Mouse (Mus musculus) brain, embryonic 18.5 days (tissue): ENCODE measurements at regions not wholly inside any gene's neighbourhood (a gene's known extent, or its start where the extent isn't known, plus 50 kb on each side); places are given as distances from the start of the nearest gene placed in this dataset.

Experiments used
- DNase-seq: peaks from one replicate; pipeline ENCODE4 v3.0.0-alpha.2; 2012; ENCODE audit warnings: low read depth, low spot score

DNA sequence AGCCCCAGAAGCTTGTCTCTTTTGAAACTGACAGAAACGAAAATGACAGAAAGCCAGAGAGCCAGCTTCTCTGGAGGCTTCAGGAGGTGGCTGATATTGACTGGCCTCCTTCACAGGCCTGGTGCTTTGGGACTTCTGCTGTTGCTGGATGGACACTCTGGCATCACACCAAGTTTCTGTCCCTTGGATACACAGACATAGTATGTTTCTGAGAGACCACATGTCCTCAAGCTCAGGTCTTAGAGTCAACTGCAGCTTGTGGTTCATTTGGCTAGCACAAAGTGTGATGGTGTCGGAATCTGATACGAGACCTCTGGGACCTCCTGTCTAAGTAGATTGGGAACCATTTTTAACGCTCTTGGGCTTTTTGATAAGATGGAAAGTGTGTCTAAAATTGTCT, 502.0 kb downstream of the Sqor start:
- DNase-seq: no peak

DNA sequence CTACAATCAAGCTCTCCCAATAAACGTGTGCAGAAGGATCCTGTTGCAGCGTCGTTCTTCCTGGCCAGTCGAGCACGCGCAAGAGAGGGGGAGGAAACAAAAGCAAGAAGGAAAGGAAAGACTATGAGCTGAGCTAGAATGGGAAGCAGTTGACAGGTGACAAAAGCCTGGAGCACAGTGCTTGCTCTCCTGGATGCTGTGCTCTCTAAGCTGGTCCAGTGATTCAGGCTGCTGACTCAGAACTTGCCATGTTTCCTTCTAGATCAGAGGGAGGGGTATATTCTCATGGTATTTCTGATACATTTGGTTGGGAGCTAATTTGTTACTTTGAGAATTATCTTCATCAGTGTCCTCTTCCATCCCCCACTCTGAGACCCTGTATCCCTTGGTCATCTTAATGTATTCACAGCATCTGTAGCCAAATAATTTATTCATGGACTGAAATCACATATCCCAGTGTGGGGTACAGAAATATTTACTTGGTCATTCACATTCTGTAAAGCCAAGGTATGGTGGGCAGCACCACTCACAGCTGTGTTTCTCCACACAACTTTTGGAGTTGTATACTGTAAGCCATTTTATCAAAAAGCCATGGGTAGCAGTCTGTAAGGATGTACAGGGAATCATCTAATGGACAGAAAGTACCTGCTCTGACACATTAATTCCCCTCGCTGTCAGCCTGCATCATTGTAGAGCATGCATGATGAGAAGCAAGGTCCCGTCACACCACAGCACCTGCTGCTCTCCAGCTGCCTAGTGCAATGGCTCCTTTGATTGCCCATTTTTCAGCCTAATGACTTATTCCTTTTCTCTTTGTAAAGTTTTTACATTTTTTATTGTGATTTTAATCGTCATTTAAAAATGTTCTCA, 510.1 kb downstream of the Sqor start:
- no peak for DNase-seq

DNA sequence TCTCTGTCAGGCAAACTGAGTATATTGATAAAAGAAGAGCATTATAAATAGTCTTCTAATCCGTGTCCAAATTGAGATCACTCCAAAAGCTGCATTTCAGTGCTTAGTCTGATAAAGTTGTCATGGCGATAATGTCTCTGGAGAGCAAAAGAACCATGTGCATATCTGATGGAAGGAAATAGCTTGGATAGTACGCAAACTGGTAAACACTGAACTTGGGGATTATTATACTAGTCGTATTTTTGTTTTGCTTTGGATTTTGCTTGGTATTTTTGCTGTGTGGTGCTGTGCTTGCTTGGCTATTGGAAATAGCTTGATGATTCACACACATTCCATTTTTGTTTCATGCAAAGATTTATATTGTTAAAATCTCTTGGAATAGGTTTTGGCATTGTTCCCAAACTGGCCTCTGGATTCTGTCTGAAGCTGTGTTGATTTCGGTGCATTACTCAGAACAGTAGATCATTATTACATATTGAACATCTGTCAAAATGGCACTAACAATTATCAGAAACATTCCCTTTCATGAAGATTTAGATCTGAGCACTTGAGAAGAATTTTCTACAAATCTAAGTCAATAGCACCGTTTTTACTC, 510.8 kb downstream of the Sqor start:
- no peak for DNase-seq

DNA sequence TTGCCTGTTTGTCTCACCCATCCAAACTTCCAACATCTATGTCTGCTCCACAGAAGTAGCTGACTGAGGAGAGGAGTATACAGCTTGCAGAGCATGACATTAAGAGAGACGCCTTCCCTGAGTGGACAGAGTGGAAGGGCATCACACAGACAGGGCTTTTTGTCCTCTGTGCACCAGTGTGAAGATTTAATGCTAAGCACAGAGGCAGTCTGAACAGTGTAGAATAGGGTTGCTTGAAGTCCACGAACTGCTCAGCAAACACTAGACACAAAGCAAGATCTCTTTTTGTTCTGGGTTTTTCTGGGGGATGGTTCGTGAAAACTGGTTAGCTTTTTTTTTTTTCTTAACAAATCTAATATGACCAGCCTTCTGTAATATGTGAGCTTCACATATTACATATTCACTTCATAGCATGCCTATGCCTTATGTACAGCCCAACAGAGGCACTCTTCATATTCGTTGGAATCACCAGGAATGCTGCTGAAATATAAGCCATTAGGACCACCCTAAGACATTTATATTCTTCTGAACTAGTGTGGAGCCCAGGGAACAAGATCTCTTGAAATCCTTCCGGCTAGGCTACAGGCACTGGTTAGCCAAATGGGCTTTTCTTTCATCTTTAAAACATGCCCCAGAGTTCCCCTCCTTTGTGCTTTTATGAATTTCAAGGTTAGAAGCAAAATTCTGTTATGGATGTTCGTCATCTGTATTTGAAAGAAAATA, 546.7 kb downstream of the Sqor start:
- DNase-seq: no peak

DNA sequence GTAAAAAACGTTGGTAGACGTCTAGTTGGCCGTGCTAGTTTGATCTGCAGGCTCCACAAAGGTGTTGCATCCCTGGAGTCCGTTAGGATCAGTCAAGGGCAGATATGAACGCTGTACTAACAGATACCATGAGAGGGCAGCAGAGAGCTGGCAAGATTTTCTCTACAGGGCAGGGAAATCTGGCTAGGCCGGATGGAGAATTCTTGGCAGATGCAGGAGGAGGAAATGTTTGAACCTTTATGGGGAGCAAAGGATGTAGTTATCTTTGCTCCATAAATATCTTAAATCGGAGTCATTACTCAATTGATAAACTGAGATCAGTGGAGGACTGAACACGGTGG, 547.2 kb downstream of the Sqor start:
- peak; percentile 55 for DNase-seq

DNA sequence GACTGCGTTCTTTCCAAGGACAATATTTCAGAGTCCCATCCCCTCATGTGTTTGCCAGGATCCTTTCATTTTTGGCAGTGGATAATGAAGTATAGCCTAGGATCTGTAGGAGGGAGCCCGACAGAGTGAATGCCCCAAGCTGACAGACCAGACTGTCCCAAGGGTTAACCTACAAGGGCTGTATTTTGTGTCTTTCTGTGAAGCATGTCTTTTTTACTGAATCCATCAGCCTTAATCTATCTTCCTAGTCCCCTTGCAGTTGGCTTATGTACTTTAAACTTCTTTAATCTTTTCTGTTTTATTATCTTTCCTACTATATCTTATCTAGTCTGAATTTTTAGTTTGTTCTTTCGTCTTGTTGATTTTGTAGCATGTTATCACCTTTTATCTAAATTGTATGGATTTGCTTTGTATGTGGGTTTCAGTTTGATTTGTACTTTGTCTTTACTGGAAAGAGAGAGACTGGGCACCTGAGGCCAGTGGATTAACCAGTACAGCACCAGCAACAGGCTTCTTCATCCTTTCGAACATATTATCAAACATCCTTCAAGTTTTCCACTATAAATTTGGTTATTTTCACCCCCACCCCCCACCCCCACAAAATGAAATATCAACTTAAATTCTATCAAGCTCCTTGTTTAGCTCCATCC, 555.5 kb downstream of the Sqor start:
- DNase-seq: no peak

DNA sequence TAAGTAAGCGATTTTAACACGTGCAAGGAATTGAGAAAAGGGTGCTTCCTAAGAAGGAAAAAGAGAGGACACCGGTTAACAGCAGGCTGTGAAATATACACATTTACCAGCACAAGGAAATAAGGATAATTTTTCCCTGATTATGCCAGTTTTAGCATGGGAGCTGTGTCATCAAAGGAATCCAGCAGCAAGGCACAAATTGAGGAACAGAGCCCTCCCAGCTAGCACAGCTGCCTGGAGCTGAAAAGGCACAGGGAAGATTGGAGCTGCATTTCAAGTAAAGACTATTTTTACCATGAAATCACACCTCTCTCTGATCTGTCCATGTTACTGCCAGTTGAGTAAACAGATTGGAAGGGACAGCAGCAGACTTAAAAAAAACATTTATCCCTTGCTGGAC, 558.7 kb downstream of the Sqor start:
- DNase-seq: peak; percentile 22

DNA sequence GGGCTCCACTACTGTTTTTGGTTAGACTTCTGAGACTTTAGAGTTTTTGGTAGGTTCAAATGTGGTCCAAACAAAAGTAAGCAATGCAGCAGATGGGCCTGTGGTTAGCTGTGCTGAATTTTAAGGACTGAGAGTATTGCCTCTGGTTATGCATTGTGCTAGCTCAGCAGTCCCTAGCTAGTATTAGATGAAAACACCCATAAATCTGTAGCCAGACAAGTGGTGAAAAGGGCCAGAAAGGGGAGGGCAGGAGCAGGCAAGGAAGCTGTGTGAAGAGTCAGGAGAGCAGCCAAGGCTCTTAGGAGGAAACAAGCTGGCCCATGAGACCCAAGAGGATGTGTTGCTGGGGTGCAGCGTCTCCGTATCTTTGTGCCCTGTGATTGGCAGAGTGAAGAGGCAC, 559.9 kb downstream of the Sqor start:
- no peak for DNase-seq

DNA sequence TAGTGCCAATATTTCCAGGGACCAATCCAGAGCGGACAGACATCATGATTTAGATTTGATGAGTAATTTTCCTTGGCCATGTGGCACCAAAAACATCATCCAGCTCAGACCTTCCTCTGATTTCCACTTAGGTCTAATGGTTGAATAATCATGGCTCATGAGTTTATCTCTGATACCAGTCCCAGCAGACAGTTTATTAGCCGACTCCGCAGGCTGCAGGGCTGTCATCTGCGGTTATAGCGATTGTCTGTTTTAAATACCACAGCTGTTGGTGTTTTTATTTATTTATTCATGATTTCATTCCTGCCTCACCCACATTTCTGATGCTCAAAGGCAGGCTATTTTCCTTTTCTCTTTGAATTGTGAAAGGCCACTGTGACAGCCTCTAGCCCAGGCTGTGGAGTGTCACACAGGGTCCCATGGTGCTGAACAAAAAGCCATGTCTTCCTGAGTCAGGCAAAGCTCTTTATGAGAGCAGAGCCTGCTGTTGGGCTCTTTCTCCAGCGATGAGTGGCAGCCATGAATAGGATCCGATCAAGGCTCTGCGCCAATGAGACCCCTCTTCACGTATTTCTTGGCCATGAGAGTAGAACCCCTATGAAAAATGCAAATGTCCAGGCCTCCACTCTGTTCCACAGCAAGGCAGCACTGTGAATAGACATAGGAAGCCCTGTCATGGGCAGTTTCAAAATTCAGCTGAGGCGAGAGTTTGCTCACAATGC, 584.7 kb downstream of the Sqor start:
- peak; percentile 34 for DNase-seq

DNA sequence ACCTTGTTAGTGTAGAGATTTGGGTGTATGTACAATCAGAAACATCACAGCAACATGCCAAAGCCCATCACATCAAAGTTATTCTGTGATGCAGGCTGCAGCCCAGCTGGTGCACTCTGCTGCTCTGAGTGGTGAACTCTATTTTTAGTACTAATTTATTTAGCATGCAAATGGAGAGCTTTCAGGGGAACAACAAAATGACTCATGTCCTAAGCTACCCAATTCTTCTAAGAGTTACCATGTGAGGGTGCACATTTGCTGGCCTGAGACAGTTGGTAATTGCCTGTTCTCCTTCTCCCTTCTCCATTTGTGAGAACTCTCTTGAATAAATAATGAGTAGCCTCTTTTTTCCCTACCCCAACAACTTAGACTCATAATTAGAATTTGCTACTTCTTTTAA, 599.2 kb downstream of the Sqor start:
- no peak for DNase-seq

DNA sequence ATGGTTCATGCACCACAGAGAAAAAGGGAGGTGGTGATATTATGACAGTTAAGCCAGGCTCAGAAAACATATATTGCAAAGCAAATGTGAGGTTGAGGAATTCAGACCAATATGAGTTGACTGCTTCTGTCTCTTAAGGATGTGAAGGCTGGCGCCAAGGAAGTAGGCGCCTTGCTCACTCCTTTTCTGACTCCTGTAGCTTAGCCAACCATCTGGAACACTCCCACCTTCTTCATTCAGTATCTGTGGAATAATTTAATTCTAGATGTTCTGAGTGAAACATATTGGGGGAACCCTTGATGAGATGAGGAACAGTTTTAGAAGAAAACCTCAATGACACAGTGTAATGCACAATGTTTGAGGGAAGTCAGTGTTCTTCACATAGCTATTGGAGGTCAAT, 601.5 kb downstream of the Sqor start:
- no peak for DNase-seq

DNA sequence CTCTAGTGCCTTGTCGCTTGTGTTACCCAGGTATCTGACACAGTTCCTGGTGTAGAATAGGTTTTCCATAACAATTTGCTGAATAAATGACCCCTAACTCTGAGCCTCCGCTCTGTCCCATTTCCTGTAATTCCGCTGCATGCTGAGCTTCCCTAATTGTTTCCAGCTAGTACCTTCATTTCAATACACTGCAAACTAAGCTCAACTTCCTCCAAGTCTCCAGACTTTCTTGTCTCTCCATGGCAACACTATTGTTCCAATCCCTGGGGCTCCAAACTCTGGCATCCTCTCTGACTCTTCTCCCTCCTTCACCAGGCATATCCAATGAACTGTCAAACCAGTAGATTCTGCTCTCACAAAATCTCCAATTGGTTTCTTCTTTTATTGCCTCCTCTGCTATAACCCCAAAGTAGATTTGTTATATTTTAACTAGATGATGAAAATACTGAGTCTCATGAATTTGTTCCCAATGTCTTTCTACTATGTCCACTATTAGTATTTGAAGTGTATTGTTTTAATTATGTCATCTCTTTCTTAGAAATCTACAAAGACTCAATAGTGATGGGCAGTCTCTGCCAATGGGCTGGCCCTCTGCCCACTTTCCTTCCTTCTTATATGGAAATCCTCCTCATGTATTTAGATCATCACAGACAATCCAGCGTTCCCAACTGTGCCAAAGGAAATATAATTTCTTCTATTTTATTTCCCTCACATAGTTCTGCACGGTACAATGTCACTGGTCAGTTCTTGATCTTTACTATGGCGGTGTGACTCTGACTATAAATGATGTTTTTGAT, 620.8 kb downstream of the Sqor start:
- DNase-seq: no peak

DNA sequence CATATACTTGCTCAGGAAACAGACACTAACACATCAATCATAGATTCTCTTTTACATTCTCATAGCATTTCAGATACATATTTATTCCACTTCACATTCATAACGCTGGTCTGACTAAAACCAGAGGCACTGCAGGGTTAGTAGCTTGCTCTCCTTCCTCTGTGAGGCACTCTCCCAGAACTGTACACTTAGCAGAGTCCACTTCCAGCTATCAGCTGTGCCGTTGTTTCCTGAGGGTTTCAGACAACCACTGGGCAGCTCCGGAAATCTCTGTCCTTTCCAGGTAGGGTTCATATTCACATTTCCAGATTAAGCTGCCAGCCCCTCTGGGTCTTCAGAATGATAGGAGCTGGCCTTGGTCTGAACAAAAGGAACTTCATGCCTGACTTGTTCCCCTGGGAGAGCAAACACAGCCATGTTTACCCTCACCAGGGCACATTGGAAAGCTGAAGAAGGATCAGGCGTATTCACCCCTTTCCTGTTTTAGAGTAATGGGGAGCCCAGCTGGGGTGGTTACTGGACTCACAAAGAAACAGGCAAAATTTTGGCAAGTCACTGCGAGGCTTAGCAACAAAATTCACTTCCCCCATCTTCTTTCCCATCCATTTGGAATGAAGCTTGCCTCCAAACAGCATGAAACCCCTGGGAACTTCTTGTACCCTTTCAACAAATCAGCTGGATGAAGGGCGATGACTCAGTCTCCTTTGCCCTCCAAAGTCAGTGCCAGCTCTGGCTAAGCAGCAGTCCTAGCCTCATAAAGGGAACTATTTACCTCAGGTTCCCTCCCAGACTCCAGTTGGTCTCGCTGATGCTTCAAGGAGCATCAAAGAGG, 622.0 kb downstream of the Sqor start:
- DNase-seq: no peak

DNA sequence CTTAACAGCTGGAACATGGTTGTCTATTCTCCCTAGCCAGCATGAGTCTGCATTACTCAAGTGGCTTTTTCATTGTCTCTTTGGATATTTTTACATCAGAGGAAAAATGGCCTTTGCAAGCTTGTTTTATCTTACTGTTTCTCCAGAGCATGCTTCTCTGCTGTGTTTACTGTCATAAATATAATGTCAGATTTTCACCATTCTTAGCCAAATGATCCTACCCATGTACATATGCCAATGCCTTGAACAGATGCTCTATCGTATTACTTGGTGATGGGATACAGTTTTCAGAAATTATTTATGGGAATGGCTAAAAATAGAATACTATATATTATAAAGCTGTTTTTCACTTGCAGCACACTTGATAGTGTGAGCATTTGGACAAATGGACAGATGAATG, 625.9 kb downstream of the Sqor start:
- no peak for DNase-seq

DNA sequence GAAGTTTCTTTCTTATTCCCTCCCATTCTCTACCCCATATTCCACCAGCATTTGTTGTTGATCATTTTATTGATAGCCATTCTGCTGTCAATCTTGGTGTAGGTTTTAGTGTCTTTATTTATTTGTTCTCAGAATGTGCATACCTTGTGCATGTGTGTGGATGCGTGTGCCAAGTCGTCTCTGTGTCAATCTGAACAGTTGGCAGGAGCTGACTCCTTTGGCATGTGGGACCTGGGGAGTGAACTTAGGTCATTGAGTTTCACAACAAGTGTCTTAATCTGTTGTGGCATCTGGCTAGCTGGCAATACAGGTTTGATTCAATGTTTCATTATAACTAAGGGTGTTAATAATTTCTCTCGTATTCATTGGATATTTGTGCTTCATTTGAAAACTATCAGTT, 629.3 kb downstream of the Sqor start:
- DNase-seq: no peak

DNA sequence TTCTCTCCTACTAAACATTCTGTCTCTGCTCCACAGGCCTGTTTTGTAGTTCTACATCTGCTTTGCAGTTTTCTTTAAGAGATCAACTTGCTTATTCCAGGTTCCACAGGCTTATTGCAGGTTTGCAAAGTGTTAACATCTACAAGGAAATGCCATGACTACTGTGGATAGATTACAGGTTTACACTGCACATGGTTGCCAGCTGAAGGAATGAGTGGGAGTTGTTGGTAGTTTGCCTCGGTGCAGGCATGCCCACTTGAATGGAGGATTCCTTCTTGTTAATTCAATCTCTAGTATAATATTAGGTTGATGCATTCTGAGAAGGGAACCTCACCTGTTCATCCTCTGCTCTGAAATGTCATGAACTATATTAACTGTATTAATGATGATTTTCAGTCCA, 632.5 kb downstream of the Sqor start:
- no peak for DNase-seq

DNA sequence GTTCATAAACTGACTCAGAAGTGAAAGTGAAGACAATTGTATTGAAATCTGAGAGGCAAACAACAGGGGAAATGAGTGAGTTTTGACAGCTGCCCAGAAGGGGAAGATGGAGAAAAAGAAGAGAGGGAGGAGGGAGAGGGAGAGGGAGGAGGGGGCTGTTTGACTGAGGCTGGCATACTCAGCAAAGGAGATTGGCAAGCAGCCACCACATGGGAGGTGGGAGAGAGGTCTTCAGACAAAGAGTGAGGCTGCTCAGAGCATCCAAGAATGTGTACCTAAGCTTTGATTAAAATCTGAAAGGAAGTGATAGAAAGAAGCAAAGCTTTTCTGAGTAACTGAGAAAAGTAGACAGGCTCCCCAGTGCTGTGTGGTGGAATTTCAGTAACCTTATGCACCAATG, 636.0 kb downstream of the Sqor start:
- DNase-seq: no peak

DNA sequence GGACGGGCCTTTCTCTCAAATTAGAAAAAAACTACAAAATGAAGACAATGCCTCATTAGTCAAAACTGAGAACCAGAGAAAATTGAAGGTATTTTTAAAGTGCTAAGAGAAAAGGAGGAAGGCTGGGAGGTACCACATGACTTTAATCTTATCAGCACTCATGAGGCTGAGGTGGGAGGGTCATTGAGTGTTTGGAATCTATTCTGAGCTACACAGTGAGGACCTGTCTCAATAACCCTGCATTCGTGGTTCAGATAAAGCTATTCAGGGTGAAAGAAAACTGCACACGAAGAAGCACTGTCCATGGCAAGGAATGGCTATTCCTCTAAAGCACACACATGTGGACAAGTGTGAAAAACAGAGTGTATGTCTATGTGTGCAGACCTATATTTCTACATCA, 644.0 kb downstream of the Sqor start:
- DNase-seq: no peak

DNA sequence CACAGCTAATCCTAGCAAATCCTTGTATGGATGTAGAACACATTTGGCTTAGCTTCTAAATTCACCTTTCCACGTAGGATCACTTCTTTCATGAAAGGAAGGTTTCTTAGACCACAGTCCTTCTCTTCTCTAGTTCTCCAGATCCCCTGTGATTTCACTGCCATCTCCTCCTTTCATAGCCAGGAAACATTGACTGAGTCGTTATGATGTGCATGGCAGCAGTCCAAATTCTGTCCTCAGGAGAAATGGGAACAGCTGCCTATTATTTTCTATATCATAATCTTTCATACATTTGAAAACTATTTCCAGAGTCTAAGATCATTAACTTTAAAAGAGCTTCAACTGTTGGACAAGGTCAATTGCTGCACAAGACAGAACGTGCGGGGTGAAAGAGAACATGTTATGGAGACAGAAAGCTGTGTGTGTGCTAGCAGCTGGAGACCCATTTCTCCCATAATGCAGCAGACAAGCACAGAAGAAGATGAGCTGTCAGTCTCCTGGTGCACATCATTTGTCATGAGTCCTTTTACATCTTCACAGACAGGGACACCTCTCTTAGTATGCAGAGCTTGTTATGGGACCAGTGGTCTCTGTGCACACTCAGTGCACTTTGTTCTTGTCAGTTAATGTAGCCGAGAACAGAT, 631.6 kb upstream of the Sema6d start:
- DNase-seq: no peak

DNA sequence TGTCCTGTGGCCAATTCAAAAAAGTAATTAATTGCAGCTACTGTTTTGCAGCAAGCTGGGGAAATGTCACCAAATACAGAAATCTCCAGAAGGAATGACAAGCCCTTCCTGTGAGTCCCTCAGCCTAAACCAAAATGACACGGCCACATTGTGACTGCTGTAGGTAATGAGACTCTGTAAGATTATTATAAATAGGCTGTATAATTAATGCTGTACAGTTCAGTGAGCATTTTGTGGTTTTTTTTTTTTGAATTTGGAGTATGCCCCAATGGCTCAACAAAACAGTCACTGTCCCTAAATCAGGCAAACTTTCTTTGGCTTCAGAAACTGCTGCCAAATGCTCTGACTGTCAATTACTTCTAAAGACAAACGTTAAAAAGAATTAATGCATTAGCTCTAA, 615.9 kb upstream of the Sema6d start:
- DNase-seq: no peak
